Mouse (Mus musculus) CH12.LX (cell line): Measurements from ENCODE around the gene Pim2. TPM values are rescaled to one million over a fixed set of nuclear protein-coding genes. Genes with fewer than 3 reads are reported as not detected.

Experiments
- DNase-seq: peaks from one replicate; pipeline ENCODE4 v3.0.0-alpha.2; 2013; ENCODE audit errors: extremely low read depth
- H3K27ac ChIP-seq: 2 replicates; pipeline ENCODE4 v1.5.1; 2012; ENCODE audit warnings: low read depth, mild to moderate bottlenecking, control low read depth, moderate library complexity; ENCODE audit not compliant: insufficient read depth
- H3K27me3 ChIP-seq: replicated peaks from 2 replicates; pipeline ENCODE3; 2012; ENCODE audit warnings: inconsistent platforms
- H3K36me3 ChIP-seq, 2 experiments: replicated peaks in 1 of 2; 2 replicates each; pipeline versions ENCODE3 to v1.6.1; 2012; ENCODE audit warnings: inconsistent platforms in 1 of 2, low read length in 1 of 2, mild to moderate bottlenecking in 1 of 2, mixed read lengths in 1 of 2, moderate library complexity in 1 of 2; ENCODE audit not compliant: control insufficient read depth in 1 of 2, insufficient read depth in 1 of 2
- H3K4me1 ChIP-seq, 2 experiments: 2 replicates each; pipeline ENCODE4 v1.6.1; 2012; ENCODE audit warnings: inconsistent platforms in 1 of 2, moderate library complexity in 1 of 2; ENCODE audit not compliant: insufficient read depth in 2 of 2, control insufficient read depth in 1 of 2
- H3K4me2 ChIP-seq: 2 replicates; pipeline ENCODE4 v1.6.1; 2012; ENCODE audit warnings: low read depth, mild to moderate bottlenecking, control low read depth; ENCODE audit not compliant: poor library complexity, insufficient read depth, severe bottlenecking
- H3K4me3 ChIP-seq, 3 experiments: fragments of 150-350 bp in 1 of 3; sonication (generic) in 1 of 3; replicated peaks in 1 of 3; 2 replicates each; pipeline versions ENCODE3 to v1.5.1; 2011 to 2012; ENCODE audit warnings: low read depth in 2 of 3, low read length in 2 of 3, mild to moderate bottlenecking in 2 of 3, moderate library complexity in 2 of 3, control low read depth in 1 of 3, improper control_type of control experiment in 1 of 3, inconsistent platforms in 1 of 3, mixed read lengths in 1 of 3; ENCODE audit not compliant: poor library complexity in 1 of 3
- H3K79me2 ChIP-seq: replicated peaks from 2 replicates; pipeline ENCODE4 v1.6.1; 2012; ENCODE audit warnings: mild to moderate bottlenecking, moderate library complexity; ENCODE audit not compliant: control insufficient read depth, poor library complexity, insufficient read depth, severe bottlenecking; ENCODE audit errors: extremely low read depth
- H3K9ac ChIP-seq: 2 replicates; pipeline ENCODE4 v1.6.1; 2012; ENCODE audit warnings: low read depth, mild to moderate bottlenecking, control low read depth, moderate library complexity; ENCODE audit not compliant: insufficient read depth
- H3K9me3 ChIP-seq: replicated peaks from 2 replicates; pipeline ENCODE3; 2012; ENCODE audit warnings: low read length, inconsistent platforms, mixed read lengths
- BHLHE40 ChIP-seq: IDR thresholded peaks from 2 replicates; pipeline ENCODE4 v1.6.1; 2011; ENCODE audit warnings: mild to moderate bottlenecking, low read depth, low read length, improper control_type of control experiment
- CHD1 ChIP-seq: IDR thresholded peaks from 2 replicates; pipeline ENCODE4 v1.6.1; 2012; ENCODE audit warnings: low read depth, low read length, improper control_type of control experiment, inconsistent platforms
- CHD2 ChIP-seq: IDR thresholded peaks from 2 replicates; pipeline ENCODE4 v1.6.1; 2011; ENCODE audit warnings: low read length, improper control_type of control experiment
- ELF1 ChIP-seq: IDR thresholded peaks from 2 replicates; pipeline ENCODE4 v1.6.1; 2014; ENCODE audit warnings: low read depth, mild to moderate bottlenecking, inconsistent platforms, low read length, improper control_type of control experiment
- EP300 ChIP-seq: IDR thresholded peaks from 2 replicates; pipeline ENCODE4 v1.6.1; 2011; ENCODE audit warnings: low read length, improper control_type of control experiment
- ETS1 ChIP-seq: conservative IDR thresholded peaks from 2 replicates; pipeline ENCODE4 v1.6.1; 2012; ENCODE audit warnings: low read depth, mild to moderate bottlenecking, inconsistent platforms, low read length, improper control_type of control experiment, moderate library complexity
- GABPA ChIP-seq: IDR thresholded peaks from 2 replicates; pipeline ENCODE4 v1.6.1; 2012; ENCODE audit warnings: low read depth, low read length, improper control_type of control experiment, inconsistent platforms; ENCODE audit not compliant: insufficient replicate concordance
- HCFC1 ChIP-seq: IDR thresholded peaks from 2 replicates; pipeline ENCODE4 v1.6.1; 2012; ENCODE audit warnings: low read depth, mild to moderate bottlenecking, inconsistent platforms, low read length, improper control_type of control experiment
- IRF4 ChIP-seq: IDR thresholded peaks from 2 replicates; pipeline ENCODE4 v1.6.1; 2014; ENCODE audit warnings: low read depth, mild to moderate bottlenecking, inconsistent platforms, low read length, improper control_type of control experiment
- JUND ChIP-seq: conservative IDR thresholded peaks from 2 replicates; pipeline ENCODE4 v1.6.1; 2011; ENCODE audit warnings: low read depth, low read length, improper control_type of control experiment
- KAT2A ChIP-seq: IDR thresholded peaks from 2 replicates; pipeline ENCODE4 v1.6.1; 2012; ENCODE audit warnings: low read length, improper control_type of control experiment, inconsistent platforms; ENCODE audit not compliant: insufficient replicate concordance
- MAFK ChIP-seq: IDR thresholded peaks from 2 replicates; pipeline ENCODE4 v1.6.1; 2011; ENCODE audit warnings: low read length, improper control_type of control experiment; ENCODE audit not compliant: insufficient replicate concordance
- MAX ChIP-seq: IDR thresholded peaks from 2 replicates; pipeline ENCODE4 v1.6.1; 2011; ENCODE audit warnings: low read length, improper control_type of control experiment
- MAZ ChIP-seq: IDR thresholded peaks from 2 replicates; pipeline ENCODE4 v1.6.1; 2012; ENCODE audit warnings: low read depth, mild to moderate bottlenecking, inconsistent platforms, low read length, improper control_type of control experiment, moderate library complexity
- MEF2A ChIP-seq: IDR thresholded peaks from 2 replicates; pipeline ENCODE4 v1.6.1; 2014; ENCODE audit warnings: low read depth, mild to moderate bottlenecking, inconsistent platforms, low read length, improper control_type of control experiment, borderline replicate concordance
- MXI1 ChIP-seq: IDR thresholded peaks from 2 replicates; pipeline ENCODE4 v1.6.1; 2011; ENCODE audit warnings: mild to moderate bottlenecking, low read depth, low read length, improper control_type of control experiment
- NRF1 ChIP-seq: IDR thresholded peaks from 2 replicates; pipeline ENCODE4 v1.6.1; 2014; ENCODE audit warnings: low read depth, mild to moderate bottlenecking, inconsistent platforms, low read length, improper control_type of control experiment, moderate library complexity
- PAX5 ChIP-seq: IDR thresholded peaks from 2 replicates; pipeline ENCODE4 v1.6.1; 2012; ENCODE audit warnings: low read length, inconsistent platforms, mixed read lengths
- POLR2A ChIP-seq: IDR thresholded peaks from 2 replicates; pipeline ENCODE4 v1.6.1; 2011; ENCODE audit warnings: low read depth, mild to moderate bottlenecking, improper control_type of control experiment, low read length
- POLR2AphosphoS2 ChIP-seq: IDR thresholded peaks from 2 replicates; pipeline ENCODE4 v1.6.1; 2011; ENCODE audit warnings: low read depth, low read length, improper control_type of control experiment
- RAD21 ChIP-seq: IDR thresholded peaks from 2 replicates; pipeline ENCODE4 v1.6.1; 2011; ENCODE audit warnings: low read depth, mild to moderate bottlenecking, low read length, improper control_type of control experiment, moderate library complexity
- SMC3 ChIP-seq: IDR thresholded peaks from 2 replicates; pipeline ENCODE4 v1.6.1; 2011; ENCODE audit warnings: low read depth, low read length, improper control_type of control experiment
- TCF12 ChIP-seq: IDR thresholded peaks from 2 replicates; pipeline ENCODE4 v1.6.1; 2014; ENCODE audit warnings: low read depth, mild to moderate bottlenecking, inconsistent platforms, low read length, improper control_type of control experiment
- USF1 ChIP-seq: IDR thresholded peaks from 2 replicates; pipeline ENCODE4 v1.6.1; 2014; ENCODE audit warnings: low read depth, mild to moderate bottlenecking, inconsistent platforms, low read length, improper control_type of control experiment
- USF2 ChIP-seq: conservative IDR thresholded peaks from 2 replicates; pipeline ENCODE4 v1.6.1; 2011; ENCODE audit warnings: low read depth, low read length, improper control_type of control experiment
- ZC3H11A ChIP-seq: IDR thresholded peaks from 2 replicates; pipeline ENCODE4 v1.6.1; 2012; ENCODE audit warnings: low read depth, mild to moderate bottlenecking, inconsistent platforms, low read length, improper control_type of control experiment
- ZKSCAN1 ChIP-seq: IDR thresholded peaks from 2 replicates; pipeline ENCODE4 v1.6.1; 2012; ENCODE audit warnings: low read depth, inconsistent platforms, low read length, improper control_type of control experiment, borderline replicate concordance
- ZMIZ1 ChIP-seq: IDR thresholded peaks from 2 replicates; pipeline ENCODE4 v1.6.1; 2012; ENCODE audit warnings: low read depth, mild to moderate bottlenecking, inconsistent platforms, low read length, improper control_type of control experiment
- ZNF384 ChIP-seq: IDR thresholded peaks from 2 replicates; pipeline ENCODE4 v1.6.1; 2012; ENCODE audit warnings: low read depth, low read length, improper control_type of control experiment, inconsistent platforms
- dilution Hi-C: fragments of 300-500 bp; cut with MboI; formaldehyde crosslinking; loops from 2 replicates; pipeline ENCODE4 v1.14.3; 2020; ENCODE audit warnings: low sequenced_read_pairs; ENCODE audit not compliant: extremely low pct_unique_long_range_greater_than_20kb, extremely low pct_ligation_motif_present
- in situ Hi-C: fragments of 300-500 bp; cut with MboI; formaldehyde crosslinking; loops from 3 replicates; pipeline ENCODE4 v1.14.3; 2019; ENCODE audit warnings: low sequenced_read_pairs, low pct_ligation_motif_present, low pct_unique_long_range_greater_than_20kb, mixed read lengths
- polyA plus RNA-seq: library from polyadenylated mRNA; unstranded; fragments of >175 nt; gene quantifications from 2 replicates; pipeline ENCODE4 v1.2.1, GENCODE M21; 2012; ENCODE audit warnings: low read depth; ENCODE audit not compliant: insufficient read length
- total RNA-seq, 2 experiments: library from RNA; depleted of rRNA; stranded (reverse); fragments of 300-350 nt in 1 of 2; fragments of >200 nt in 1 of 2; gene quantifications; 2 replicates each; pipeline ENCODE4 v1.2.3; 2012 to 2014

Pim2 gene
- total and polyA plus RNA-seq, 3 experiments: 119 to 177 (median 171) TPM

DNA sequence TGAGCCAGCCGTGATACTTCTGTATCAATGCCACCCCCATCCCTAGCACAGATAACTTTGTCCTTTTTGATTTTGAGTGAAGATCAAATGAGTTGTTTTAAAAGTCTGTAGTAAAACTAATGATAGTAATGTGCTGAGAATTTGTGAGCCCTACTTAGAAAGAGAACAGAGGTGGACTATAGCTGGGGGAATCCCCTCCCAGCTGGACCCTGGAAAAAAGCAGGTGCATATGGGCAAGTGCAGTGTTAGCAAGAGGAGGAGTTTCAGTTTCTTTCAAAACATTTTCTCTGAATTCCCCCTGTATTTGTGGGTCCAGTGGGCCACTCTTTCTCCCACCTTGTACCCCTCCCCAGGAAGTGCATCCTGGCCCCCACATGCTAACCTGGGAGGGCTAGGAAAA is 14.9 kb upstream of the Pim2 start (continued):
- TF ChIP-seq MAZ: peak; percentile 51; the same call in 1 of the 2 replicates
- TF ChIP-seq ZKSCAN1: no peak
- no peak for TF ChIP-seq GABPA
- no peak; the same call in 1 of the 2 replicates for TF ChIP-seq ELF1
- TF ChIP-seq ZC3H11A: no peak
- TF ChIP-seq MXI1: no peak
- TF ChIP-seq BHLHE40: peak; percentile 56; the same call in 1 of the 2 replicates
- no peak for TF ChIP-seq ZNF384
- TF ChIP-seq NRF1: no peak

GRCm38 (mm10) chrX:7864551-7864950 is 13.5 kb upstream of the Pim2 start:
- Histone ChIP-seq H3K4me1 (peaks cover 15 to 72% of the 10 kb centered on the region in 2 experiments), H3K9ac (peak overlapping the region; percentile 45; the same call in 1 of the 2 replicates), H3K4me2 (peak overlapping the region; percentile 80; the same call in 1 of the 2 replicates), H3K27me3 (no peaks in the 10 kb centered on the region), H3K4me3 (no peak overlapping the region), H3K9me3 (no peaks in the 10 kb centered on the region), H3K36me3 (peaks cover 6 to 13% of the 10 kb centered on the region in 2 experiments), H3K79me2 (peaks cover 28% of the 10 kb centered on the region), H3K27ac (peak overlapping the region; percentile 98)
- in situ Hi-C loops (no loop called here), dilution Hi-C loops (no loop called here)
- TF ChIP-seq KAT2A (no peak), USF2 (no peak), PAX5 (no peak), POLR2A (no peak)
- DNase-seq: no peak

DNA sequence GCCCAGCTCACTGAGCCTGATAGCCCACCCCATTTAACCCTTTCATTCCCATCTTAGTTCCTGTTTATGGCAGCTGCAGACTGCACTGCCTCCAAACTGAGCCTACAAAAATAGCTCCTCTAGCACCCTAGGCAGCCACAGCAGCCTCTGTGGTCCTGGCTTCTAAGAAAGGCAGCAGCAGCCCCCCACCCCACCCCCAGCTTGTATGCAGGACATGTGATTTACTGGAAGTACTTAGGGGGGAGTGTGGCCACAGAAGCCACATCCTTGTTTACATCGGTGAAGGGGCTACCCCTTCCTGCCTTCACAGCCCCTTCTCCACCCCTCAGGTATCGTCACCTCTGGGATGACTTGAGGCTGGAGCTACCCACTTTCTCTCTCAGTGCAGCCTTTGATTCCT is 12.7 kb upstream of the Pim2 start:
- no peaks in the 10 kb centered on the region for H3K9me3 ChIP-seq
- peak overlapping the region; percentile 80 for H3K4me2 ChIP-seq
- no peaks in the 10 kb centered on the region for H3K27me3 ChIP-seq
- H3K9ac ChIP-seq: peak overlapping the region; percentile 45; the same call in 1 of the 2 replicates
- in situ Hi-C loops: no loop called here
- peak; percentile 80 for DNase-seq
- H3K36me3 ChIP-seq: peaks cover 6 to 11% of the 10 kb centered on the region in 2 experiments
- no peak overlapping the region for H3K4me3 ChIP-seq
- H3K79me2 ChIP-seq: peaks cover 27% of the 10 kb centered on the region
- dilution Hi-C loops: no loop called here
- peaks cover 13 to 71% of the 10 kb centered on the region in 2 experiments for H3K4me1 ChIP-seq
- H3K27ac ChIP-seq: peak overlapping the region; percentile 98
- TF ChIP-seq MAZ (peak; percentile 96), USF1 (peak; percentile 65), POLR2A (no peak), USF2 (peak; percentile 17; the same call in 1 of the 2 replicates), MEF2A (peak; percentile 97), IRF4 (peak; percentile 77), TCF12 (peak; percentile 94; the same call in 1 of the 2 replicates), SMC3 (peak; percentile 7; the same call in 1 of the 2 replicates), ZMIZ1 (no peak), CHD2 (peak; percentile 87), MAFK (no peak), PAX5 (no peak), POLR2AphosphoS2 (peak; percentile 40; the same call in 1 of the 2 replicates), ELF1 (peak; percentile 38; the same call in 1 of the 2 replicates), ETS1 (peak; percentile 86), EP300 (peak; percentile 80), RAD21 (no peak), MAX (peak; percentile 73), ZNF384 (no peak), MXI1 (peak; percentile 54; the same call in 1 of the 2 replicates), CHD1 (no peak), HCFC1 (no peak), JUND (no peak)
